Mouse (Mus musculus) ES-E14 (cell line): ENCODE measurements around the gene Wipf1.

Experiments
- ZC3H11A ChIP-seq: IDR thresholded peaks from 2 replicates; pipeline ENCODE4 v1.6.1; 2012; ENCODE audit warnings: low read depth, mild to moderate bottlenecking, inconsistent platforms, low read length, borderline replicate concordance
- ZNF384 ChIP-seq: IDR thresholded peaks from 2 replicates; pipeline ENCODE4 v1.6.1; 2012; ENCODE audit warnings: low read depth, low read length, inconsistent platforms

- TF ChIP-seq ZC3H11A (no peak), ZNF384 (no peak)
Observed at GRCm38 (mm10) chr2:73528516-73529355, 798 bp downstream of the Wipf1 start.
